Mouse (Mus musculus) liver, adult 2 months (tissue): ENCODE measurements around the gene Parva.

Source experiments
- CTCF ChIP-seq: fragments of 200-500 bp; IDR thresholded peaks from 2 replicates; pipeline ENCODE4 v1.5.1; 2011; ENCODE audit warnings: low read depth, low read length, control low read depth
- POLR2A ChIP-seq: fragments of 200-500 bp; IDR thresholded peaks from 2 replicates; pipeline ENCODE4 v1.6.1; 2011; ENCODE audit warnings: low read length, control low read depth; ENCODE audit not compliant: insufficient read depth; ENCODE audit errors: extremely low read depth

DNA sequence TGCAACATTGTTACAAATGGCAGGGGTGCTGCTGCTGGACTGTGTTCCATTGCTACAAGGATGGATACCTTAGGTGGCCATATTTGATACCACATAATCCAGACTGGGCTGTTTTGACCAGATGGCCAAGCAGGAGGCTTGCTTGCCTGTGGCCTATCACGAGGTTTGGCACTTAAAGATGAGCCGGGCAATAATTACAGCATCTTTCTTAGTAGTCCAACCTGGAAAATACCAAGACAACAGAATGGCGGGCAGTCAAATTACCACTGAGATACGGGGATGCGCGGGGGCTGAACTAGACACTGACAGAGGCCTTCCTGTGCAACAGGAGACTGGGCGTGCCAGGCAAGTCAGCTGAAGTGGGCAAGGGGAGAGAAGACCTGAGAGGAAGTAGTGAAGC is 55.3 kb downstream of the Parva start:
- TF ChIP-seq CTCF (no peak), POLR2A (no peak)
